Mouse (Mus musculus) ovary, postnatal 36 days (tissue): ENCODE results near the gene Mboat7.

Source experiments
- DNase-seq: peaks from one replicate; pipeline ENCODE4 v3.0.0; 2022; ENCODE audit warnings: low spot score, mixed read lengths

Mboat7 gene

DNA sequence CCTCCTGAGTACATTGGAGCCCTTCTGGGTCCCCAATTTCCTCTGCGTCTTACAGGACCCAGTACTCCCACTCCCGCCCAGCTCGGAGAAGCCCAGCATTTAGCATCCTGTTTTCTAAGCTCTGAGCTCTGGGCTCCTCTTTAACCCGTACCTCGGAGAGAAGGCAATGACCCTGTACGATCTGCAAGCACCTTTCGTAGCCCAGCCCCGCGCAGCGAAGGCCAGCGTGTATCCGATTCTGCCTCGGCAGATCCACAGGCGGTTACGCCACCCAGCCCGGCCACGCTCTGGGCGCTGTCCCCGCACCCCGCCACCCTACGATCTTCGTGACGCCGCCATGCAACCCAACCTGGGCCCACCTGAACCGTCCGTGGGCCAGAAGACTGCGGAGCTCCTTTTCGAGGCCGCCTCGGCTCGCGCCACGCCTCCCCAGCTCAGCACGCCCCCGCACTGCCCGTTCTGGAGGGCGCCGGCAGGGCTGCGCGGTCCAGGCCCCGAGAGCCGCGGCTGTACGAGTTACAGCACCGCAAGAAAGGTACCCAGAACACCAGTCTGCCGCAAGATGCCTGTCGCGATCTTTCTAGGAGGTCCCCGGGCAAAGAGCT, 839 bp downstream of the Mboat7 start, which contains the start of gene Tsen34:
Gene Tsen34 (plus strand): TSS at position 482 of the 605 bp plus-strand sequence.
- no peak for DNase-seq

DNA sequence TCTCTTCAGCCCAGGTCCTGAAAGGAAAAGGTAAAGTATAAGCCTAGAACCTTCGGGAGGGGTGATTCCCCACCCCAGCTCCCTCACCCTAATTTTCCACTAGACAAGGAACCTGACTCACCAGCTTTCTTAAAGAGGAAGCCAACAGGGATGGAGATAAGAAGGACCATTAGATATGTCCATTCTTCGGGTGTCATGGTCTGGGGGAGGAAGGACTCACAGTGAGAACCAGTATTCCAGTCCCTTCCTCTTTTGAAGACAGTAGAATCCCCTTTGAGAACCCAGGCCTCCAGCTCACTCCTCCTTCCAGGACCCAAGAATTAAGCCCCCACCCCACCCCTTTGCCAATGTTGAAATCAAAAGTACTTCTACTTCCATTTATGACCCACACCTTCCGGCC, 1.4 kb downstream of the Mboat7 start:
- no peak for DNase-seq

DNA sequence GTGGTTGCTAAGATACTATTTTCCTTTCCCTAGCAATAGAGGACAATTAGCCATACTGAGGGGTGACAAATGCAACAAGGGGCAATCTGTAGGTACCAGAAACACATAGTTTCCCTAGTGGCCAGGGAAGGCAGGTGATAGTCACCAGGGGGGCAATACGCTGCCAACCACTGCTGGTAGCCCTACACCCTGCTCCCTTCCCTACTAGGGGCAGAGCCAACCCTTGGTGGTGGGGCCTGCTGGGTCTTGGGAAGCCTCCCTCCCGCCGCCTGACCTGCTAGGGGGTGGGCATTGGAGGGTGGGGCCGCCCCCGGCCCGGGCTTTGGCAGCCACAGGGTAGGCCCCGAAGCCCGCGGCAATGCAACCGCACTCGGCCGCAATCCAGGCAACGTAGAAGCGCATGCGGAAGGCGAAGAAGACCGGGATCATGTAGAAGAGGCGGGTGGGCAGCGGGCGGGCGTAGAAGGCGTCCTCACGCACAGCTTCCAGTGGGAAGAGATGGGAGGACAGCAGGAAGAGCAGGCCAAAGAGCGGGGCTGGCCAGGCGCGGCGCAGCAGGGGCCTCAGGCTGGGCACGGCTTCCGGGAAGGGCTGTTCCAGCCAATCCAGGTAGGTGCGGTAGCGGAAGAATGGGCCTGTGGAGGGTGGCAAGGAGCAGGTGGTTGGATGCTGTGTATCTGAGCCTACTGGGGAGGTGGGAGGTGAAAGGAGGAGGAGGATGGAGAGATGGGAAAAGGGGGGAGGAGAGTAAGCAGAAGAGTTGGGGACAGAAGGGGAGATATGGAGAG, 7.7 kb downstream of the Mboat7 start:
- DNase-seq = no peak

DNA sequence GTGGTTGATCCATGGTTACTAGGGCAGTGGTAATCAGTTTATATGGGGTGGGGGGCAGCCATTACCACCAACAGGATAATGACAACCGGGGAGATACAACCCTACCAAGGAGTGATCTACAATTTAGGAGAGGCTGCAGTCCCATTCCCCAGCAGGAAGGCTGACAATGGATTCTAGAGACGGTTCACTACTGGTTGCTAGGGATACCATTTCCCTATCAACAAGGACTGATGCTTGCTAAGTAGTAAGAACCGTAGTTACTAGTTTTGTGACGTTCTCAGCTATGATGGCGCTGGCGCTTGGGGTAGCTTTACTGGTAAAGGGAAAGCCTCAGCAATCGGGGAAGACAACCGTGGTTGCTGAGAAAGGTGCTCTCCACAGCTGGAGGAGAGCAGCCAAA, 8.6 kb downstream of the Mboat7 start:
- no peak for DNase-seq

DNA sequence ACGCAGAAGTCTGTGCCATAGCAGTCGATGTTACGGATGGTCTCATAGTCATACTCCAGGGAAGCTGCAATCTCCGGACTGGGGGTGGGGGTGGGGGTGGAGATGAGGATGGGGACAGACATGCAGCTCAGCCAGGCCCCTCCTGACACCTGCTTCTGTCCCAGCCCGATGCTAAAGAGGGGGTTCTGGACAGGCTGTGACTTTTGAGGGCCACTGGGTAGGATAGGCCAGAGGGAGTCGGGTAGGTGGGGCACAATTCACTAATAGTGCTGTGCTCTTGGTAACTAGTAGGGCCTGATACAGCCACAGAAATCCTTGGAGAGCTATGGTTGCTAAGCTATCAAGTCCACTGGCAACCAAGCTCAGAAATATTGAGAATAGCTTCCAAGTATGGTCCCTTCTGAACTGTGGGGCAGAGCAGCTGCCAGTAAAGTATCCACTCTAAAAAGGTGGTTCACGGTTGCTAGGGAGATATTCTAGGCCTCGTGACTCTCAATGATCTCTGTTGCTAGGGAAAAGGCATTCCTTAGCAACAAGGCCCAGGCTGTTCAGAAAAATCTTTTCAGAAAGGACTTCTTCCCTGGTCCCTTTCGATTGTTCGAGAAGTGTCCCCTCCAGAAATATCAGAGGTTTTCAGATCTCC, 9.3 kb downstream of the Mboat7 start:
- DNase-seq = no peak

DNA sequence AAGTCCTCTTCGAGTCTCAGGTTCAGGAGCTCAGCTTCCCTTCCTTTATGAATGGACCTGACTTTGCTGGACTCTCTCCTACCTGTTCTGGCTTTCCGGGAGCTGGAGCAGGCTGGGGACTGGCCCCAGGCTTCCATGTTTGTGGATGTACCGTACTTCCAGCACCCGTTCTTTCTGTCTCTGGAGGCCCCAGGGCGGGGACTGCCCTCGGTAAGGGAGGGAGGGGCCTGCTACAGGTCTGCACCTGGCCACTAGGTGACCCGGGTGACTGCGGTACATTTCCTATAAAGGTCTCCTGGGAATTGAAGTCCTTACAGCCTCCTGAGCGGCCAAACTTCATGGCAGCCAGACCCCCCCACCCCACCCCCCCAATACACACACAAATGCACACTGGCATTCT, 16.0 kb downstream of the Mboat7 start, which contains the start of gene Tmc4:
Gene Tmc4 (minus strand): TSS at position 212 of the 400 bp plus-strand sequence.
- DNase-seq = no peak

DNA sequence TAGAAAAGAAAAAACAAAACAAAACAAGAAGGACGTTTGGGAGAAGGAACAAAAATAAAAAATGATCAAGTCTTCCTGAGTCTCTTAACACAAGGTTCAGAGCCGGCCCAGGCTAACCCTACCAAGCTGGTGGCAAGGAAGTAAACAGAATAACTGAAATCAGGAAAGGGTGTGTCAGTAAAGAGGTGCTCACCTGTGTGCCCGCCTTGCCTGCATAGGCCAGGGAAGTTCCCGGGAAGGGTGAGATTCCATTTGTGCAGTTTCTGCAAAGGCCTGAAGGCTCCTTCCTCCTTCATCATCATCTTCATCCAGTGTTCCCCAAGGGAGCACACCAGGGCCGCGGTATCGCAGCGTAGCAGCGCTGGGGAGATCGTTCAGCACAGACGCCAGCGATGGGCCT, 17.0 kb downstream of the Mboat7 start:
- DNase-seq = no peak

DNA sequence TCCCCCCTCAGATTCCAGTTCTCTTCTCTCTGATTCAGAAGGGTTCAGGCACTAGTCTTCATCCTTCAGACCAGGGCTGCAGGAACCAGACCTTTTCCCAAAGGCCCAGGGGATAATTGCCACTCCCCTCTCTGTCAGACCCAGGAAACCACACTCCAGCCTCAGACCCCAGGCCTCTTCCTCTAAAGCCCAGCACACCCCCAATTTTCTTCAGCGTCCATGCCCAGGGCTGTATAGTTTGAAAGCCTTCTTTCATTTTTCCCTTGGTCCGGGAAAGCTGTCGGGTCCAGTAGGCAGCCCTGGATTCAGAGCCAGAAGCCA, 18.1 kb downstream of the Mboat7 start:
- DNase-seq = no peak

DNA sequence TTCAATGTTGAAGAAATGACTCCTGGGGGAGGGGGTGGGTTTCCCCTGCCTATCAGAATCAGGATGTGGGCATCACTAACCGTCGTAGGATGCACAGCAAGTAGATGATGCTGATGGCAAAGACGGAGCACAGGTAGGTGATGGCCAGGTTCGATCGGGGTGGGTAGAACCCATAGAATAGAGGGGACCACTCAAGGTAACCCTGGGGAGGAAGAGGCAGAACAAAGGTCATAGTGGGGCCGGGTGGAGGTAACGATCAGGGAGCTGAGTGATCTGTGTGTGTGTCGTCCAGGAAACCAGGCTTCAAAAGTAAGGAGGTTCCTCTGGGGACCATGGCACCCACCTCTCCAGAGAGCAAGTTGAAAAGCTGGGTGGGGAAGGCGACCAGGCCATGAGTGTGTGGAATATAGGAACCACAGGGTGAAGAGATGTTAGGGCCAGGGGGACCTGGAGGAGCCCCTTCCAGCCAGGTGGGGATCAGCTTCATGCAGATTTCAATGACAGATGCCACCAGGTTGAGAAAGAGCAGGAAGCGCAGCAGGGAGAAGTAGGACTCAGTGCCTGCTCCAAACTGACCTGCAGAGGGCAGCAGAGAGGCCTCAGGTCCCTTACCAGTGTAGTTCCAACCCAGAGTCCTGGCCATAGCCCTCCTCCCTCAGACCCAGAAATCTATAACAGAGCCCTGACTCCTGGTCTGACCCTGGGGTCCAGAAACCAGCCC, 18.7 kb downstream of the Mboat7 start:
- peak; percentile 75 for DNase-seq

DNA sequence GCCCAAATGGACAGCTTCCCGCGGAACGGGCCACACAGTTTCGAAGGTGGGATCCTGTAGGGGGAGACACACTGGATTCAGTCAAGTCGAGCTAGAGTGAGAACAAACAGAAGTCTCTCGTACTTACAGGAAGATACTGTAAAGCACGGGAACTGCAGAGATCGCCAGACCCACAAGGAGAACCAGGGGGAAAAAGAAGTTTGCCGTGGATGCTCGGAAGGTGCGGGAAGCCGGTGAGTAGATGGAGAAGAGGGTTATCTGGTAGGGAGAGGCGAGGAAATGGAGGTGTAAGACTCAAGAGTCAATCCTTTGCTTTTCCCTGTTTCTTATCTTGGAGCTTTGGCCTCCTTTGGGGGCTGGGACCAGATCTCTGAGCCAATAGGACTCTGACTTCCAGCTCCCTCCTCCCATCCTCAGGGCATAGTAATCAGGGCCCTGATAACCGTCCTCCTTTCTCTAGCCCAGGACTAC, 26.4 kb downstream of the Mboat7 start:
- no peak for DNase-seq

DNA sequence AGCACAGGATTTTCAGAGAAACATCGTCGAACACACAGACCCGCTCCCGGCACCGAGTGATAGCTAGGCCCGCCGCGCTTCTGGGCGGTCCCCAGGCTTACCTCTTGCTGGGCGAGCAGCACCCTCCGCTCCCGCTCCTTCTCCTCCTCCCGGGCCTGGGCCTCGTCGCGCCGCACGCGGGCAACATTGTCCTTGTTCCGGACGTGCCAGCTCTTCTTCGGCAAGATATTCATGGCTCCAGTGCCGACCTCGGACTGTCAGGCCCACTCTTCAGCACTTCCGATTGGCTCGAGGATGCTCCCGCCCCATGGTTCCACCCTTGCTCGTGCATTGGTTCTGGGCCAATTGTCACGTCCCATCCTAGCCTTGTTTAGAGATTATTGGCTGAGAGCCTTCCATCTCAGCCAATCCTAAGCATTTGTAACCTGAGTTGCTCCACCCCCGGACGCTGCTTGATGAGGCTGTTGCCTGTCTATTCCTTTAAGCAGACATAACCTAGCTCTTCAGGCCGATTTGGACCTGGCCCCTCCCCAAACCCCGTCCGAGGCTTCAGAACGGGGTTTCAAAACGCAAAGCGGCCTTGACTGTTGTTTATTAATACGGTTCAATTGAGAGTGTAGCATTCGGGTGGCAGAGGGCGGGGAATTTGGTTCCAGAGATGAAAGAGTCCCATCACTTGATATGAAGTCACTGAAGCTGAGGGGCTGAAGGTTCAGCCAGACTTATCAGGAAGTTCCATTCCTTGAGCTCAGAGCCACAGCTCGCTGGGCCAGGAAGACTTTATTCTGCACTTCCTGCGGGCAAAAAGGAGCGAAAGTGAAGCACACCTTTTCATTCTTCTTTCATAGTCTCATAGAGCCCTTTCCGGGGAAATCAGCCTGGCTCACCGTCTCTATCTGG, 27.9 kb downstream of the Mboat7 start, which contains the start of gene Leng1:
Gene Leng1 (minus strand): TSS at position 626 of the 900 bp plus-strand sequence.
- DNase-seq = peak; percentile 92

DNA sequence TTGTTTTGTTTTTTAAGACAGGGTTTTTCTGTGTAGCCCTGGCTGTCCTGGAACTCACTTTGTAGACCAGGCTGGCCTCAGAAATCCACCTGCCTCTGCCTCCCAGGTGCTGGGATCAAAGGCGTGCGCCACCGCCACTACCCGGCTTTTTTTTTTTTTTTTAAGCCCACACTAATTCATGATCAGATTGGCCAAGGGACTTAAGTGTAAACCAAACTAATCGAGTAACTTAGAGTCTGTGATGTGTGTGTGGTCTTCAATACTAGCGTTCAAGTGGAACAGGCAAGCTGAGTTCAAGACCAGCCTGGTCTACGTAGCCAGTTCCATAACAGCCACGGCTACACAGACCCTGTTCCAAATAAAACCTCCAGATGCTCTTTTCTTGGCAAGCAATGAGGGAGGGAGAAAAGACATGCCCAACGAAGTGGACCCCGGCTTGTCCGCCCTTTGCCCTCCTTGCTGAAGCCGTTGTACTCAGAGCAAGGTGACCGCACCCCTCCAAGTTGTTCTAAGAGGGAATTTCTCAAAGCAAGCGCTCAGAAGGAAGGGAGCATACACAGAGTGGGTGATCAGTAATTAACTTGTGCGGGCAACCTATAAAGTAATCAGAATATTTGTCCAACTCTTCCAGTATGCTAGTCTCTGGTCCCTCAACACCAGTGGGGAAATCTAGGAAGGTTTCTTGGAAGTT, 28.7 kb downstream of the Mboat7 start:
- no peak for DNase-seq

DNA sequence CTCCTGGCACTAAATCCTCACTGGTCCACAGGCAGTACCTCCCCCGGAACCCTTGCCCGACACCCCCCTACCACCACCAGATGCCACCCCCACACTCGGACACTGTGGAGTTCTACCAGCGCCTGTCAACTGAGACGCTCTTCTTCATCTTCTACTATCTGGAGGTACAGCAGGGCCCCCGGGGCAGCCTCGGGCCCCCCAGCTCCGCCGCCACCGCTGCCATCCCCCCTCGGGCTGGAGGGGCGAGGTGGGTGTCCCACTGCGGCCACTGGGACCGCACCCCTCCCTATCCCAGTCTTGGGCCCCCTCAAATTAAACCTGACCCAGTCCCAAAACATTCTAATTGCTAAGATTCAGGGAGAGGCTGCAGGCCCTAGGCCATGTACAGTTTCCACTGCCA, 34.7 kb downstream of the Mboat7 start:
- no peak for DNase-seq

DNA sequence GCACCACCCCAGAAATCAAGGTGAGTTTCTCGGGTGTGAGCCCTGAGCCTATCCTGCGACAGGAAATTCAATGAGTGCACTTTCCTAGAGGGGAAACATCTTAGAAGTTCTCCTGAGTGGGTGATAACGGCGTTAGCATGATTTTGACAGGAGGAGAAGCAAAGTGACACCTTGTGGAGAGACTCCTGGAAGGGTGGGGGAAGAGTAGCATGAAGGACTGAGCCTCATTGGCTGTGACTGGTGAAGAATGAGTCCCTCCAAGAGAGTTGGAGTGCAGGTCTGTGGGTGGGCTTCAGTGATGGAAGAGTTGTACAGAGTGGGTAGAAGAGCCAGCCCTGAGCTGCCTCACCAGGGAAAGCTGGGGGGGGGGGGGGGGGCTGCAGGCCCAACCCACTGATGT, 36.4 kb downstream of the Mboat7 start:
- no peak for DNase-seq

DNA sequence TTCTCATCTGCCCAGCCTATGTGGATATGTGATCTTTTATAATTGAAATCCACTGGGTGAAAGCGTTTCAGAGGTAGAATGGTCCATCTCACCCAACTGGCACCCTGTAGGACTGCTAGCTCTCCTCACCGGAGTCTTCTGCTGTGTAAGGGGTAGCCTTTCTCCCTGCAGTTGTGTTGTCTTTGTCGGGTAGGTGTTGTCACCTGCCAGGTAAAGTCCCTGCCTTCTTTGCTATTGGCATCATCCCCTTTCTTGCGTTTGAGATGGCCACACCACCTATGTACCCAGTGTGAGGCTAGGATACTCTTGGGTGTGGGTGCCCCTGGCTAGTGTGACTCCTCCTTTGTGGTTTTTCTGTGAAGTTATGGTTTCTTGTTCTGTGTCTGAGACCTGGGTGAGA, 46.7 kb downstream of the Mboat7 start:
- DNase-seq = no peak

DNA sequence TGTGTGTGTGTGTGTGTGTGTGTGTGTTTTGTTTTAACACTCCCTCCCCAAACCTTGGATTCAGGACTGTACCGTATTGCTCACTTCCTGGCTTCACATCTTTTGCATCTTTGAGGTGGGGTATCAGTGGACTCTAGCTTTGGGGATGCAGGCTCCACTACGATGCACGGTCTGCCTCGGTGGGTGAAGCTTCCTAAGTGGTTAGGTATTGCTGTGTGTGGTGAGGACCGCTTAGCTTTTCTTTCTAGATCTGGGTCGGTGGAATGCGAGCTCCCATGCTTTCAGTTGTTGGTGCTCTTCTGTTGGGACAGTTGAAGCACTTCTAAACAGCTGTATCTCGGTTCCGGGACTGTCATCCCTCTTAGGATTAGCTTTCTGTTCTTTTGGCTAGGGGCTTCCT, 47.1 kb downstream of the Mboat7 start:
- no peak for DNase-seq

DNA sequence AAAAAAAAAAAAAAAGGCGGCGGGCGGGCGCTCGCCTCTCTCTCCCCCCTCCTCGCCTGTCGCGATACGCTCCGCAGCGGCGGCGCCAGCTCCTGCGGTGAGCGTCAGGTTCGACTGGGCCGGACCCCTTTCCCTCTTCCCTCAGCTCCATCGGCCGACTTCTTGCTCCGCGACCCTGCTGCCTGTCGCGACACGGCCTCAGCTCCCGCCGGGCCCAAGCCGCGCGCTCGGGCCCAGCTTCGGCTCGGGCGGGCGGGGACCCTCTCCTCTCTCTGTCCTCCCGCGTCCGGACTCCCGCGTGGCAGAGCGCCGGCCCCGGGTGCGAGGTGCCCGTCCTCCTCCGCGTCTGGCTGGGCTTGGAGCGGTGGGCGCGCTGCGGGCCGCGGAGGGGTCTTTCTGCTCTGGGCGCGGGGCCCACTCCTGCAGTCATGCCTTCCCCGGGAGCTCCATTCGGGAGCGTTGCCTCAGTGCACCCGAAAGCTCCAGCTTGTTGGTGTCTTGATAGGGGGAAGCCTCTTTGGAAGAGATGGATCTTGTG, 47.8 kb downstream of the Mboat7 start:
- DNase-seq = no peak

DNA sequence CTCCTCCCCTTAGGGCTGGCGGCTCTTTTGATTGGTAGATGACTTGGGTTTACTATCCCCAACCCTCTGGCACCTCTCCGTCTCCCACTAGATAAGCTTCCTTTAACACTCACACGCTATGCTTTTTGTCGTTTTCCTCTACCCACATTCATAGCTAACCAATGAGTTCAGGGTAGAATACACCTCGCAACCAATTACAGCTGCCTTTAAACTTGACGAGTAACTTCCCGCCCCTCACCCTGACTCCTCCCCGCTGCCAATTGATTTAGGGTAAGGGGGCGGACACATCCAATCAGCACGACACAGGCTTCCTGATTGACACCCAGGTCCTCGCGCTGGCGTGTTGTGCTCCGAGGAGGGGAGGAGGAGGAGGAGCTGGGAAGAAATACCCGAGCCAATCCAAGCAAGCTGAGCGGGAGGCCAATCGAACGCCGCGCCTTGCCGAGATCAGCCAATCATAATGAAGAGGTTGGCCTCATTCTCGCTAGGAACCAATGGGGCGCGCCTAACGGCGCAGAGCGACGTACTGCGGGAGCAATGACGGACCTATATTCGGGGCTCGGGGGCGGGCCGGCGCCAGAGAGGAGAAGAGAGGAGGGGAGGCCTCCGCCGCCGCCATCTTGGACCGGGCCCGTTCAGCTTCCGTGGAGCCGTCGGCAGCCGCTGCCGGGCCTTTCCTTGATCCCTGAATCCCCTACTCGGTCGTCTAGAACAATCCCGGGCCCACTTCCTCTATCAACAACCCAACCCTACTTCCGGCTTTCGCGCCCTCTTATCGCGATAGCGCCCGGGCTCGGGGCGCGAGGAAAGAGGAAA, 48.4 kb downstream of the Mboat7 start, which contains the start of gene Cnot3:
Gene Cnot3 (plus strand): TSS at position 597 of the 816 bp plus-strand sequence.
- DNase-seq = peak; percentile 96

DNA sequence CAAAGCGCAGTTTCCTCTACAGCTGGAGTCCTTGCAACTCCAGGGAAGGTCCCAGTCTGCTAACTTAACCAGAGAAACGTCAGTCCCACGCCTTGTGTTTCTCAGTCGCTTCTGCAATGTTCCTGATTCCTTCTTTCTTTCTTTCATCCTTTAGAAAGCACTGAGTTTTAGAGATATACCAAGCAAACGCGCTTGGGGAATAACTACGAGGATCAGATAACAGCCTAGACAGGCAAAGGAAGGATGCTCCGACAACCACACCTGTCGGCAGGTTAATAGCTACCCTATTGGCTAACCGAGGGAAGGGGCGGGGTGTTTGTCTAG, 49.0 kb downstream of the Mboat7 start:
- DNase-seq = peak; percentile 82

DNA sequence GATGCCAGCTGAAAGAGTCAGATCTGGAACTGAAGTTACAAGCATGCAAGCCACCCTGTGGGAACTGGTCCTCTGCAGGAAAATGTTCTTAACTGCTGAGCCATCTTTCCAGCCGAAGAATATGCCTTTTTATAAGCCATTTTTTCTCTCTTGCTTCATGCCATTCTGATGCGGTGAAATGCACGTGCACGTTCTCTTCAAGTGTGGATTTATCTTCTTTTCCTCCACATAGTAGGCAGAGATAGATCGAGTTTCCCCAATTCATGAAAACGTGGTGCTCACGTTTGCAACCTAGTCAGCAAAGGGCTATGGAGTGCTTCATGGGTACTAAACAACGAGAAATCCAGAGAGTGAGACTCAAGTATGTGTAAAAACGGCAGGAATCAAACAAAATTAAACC, 49.5 kb downstream of the Mboat7 start:
- DNase-seq = no peak
